Mouse (Mus musculus): ENCODE measurements around the gene Tex19.2.
"Not testable (repeated sequence)": the region's sequence is repeated elsewhere in the genome, so short reads cannot be mapped to it uniquely, and the experiment has no call there.

Gene Tex19.2

GRCm38 (mm10) chr11:121088997-121089396, 29.5 kb downstream of the Tex19.2 start:
- no peaks in the 10 kb centered on the region for H3K36me3 ChIP-seq (ENCODE audit: insufficient read depth, low read length)
- H3K4me1 ChIP-seq (replicated peaks; ENCODE audit: low read depth, low read length) = no peaks in the 10 kb centered on the region
- H3K9me3 ChIP-seq (ENCODE audit: low read length) = no peaks in the 10 kb centered on the region
- no peak overlapping the region for H3K4me3 ChIP-seq (replicated peaks; ENCODE audit: low read length)
- TF ChIP-seq POU5F1 (IDR thresholded peaks at IDR 0.05; ENCODE audit: borderline replicate concordance, low read length) = no peak
- TF ChIP-seq CTCF (conservative IDR thresholded peaks at IDR 0.05; ENCODE audit: low read length) = no peak
- no peak for TF ChIP-seq NANOG (IDR thresholded peaks at IDR 0.05; ENCODE audit: borderline replicate concordance, low read length)
- no peaks in the 10 kb centered on the region for H3K27me3 ChIP-seq (ENCODE audit: insufficient read depth, low read length)

DNA sequence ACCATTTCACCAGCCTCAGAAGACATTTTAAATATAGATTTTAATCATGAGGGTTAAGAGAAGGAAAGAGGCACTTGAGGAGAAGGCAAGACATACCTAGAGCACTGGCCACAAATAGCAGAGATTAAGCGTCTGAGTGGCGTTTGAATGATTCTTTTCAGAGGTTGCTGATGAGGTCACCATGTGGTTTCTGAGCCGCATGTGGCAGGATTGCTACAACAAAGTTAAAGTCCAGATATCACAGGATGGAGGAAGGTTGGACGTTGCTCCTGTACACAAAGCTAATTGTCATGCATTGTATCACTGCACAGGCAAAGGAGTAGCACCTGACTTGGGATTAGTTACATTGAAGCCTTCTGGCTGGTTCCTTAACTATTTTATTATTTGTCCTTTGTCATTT, 32.2 kb downstream of the Tex19.2 start:
- Histone ChIP-seq H3K27me3 (ENCODE audit: insufficient read depth, low read length) (no peaks in the 10 kb centered on the region), H3K4me3 (replicated peaks; ENCODE audit: low read length) (no peak overlapping the region)
- TF ChIP-seq NANOG (IDR thresholded peaks at IDR 0.05; ENCODE audit: borderline replicate concordance, low read length) = no peak
- TF ChIP-seq POU5F1 (IDR thresholded peaks at IDR 0.05; ENCODE audit: borderline replicate concordance, low read length) = no peak
- no peak for TF ChIP-seq CTCF (conservative IDR thresholded peaks at IDR 0.05; ENCODE audit: low read length)

DNA sequence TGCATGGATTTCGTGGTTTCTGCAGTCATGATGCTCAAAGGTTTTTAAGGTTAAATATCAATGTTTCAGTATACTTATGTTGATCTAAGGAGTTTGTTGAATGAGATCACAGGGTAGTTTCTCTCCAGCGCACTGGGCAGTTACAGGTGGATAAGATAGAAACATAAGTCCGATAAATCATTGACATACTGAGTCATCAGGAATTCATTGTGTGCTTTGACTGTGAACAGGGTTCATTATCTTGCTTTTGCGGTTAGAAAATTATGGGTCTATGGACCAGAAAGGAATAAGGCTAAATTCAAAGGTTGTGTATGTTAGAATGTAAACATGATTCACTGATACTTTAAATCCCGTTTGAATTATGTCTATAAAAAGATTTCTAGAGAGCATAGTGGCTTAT, 33.3 kb downstream of the Tex19.2 start:
- Histone ChIP-seq H3K4me1 (replicated peaks; ENCODE audit: low read depth, low read length) (no peaks in the 10 kb centered on the region), H3K27me3 (ENCODE audit: insufficient read depth, low read length) (no peaks in the 10 kb centered on the region), H3K9me3 (ENCODE audit: low read length) (no peaks in the 10 kb centered on the region), H3K4me3 (replicated peaks; ENCODE audit: low read length) (no peak overlapping the region), H3K36me3 (ENCODE audit: insufficient read depth, low read length) (no peaks in the 10 kb centered on the region)
- TF ChIP-seq POU5F1 (IDR thresholded peaks at IDR 0.05; ENCODE audit: borderline replicate concordance, low read length) (no peak), NANOG (IDR thresholded peaks at IDR 0.05; ENCODE audit: borderline replicate concordance, low read length) (no peak), CTCF (conservative IDR thresholded peaks at IDR 0.05; ENCODE audit: low read length) (no peak)

More for the DNA sequence above, 32.2 kb downstream of the Tex19.2 start:
- H3K36me3 ChIP-seq (ENCODE audit: insufficient read depth, low read length) = no peaks in the 10 kb centered on the region
- no peaks in the 10 kb centered on the region for H3K9me3 ChIP-seq (ENCODE audit: low read length)
- H3K4me1 ChIP-seq (replicated peaks; ENCODE audit: low read depth, low read length) = no peaks in the 10 kb centered on the region

GRCm38 (mm10) chr11:121082857-121083500, 35.5 kb downstream of the Tex19.2 start:
- Histone ChIP-seq H3K36me3 (ENCODE audit: insufficient read depth, low read length) (no peaks in the 10 kb centered on the region), H3K9me3 (ENCODE audit: low read length) (no peaks in the 10 kb centered on the region), H3K4me1 (replicated peaks; ENCODE audit: low read depth, low read length) (no peaks in the 10 kb centered on the region), H3K27me3 (ENCODE audit: insufficient read depth, low read length) (no peaks in the 10 kb centered on the region), H3K4me3 (replicated peaks; ENCODE audit: low read length) (no peak overlapping the region)
- TF ChIP-seq CTCF (conservative IDR thresholded peaks at IDR 0.05; ENCODE audit: low read length) (no peak), POU5F1 (IDR thresholded peaks at IDR 0.05; ENCODE audit: borderline replicate concordance, low read length) (no peak), NANOG (IDR thresholded peaks at IDR 0.05; ENCODE audit: borderline replicate concordance, low read length) (no peak)

GRCm38 (mm10) chr11:121082250-121082649, 36.2 kb downstream of the Tex19.2 start:
- TF ChIP-seq POU5F1 (IDR thresholded peaks at IDR 0.05; ENCODE audit: borderline replicate concordance, low read length) = no peak
- TF ChIP-seq NANOG (IDR thresholded peaks at IDR 0.05; ENCODE audit: borderline replicate concordance, low read length) = no peak
- TF ChIP-seq CTCF (conservative IDR thresholded peaks at IDR 0.05; ENCODE audit: low read length) = no peak
- Histone ChIP-seq H3K9me3 (ENCODE audit: low read length) (peaks cover 7% of the 10 kb centered on the region), H3K27me3 (ENCODE audit: insufficient read depth, low read length) (no peaks in the 10 kb centered on the region), H3K4me3 (replicated peaks; ENCODE audit: low read length) (no peak overlapping the region), H3K4me1 (replicated peaks; ENCODE audit: low read depth, low read length) (no peaks in the 10 kb centered on the region), H3K36me3 (ENCODE audit: insufficient read depth, low read length) (no peaks in the 10 kb centered on the region)

GRCm38 (mm10) chr11:121081120-121081519, 37.4 kb downstream of the Tex19.2 start, which contains the start of gene Sectm1a:
TSS of gene Sectm1a (minus strand) at chr11:121081220.
- Histone ChIP-seq H3K9me3 (ENCODE audit: low read length) (peaks cover 18% of the 10 kb centered on the region), H3K4me3 (replicated peaks; ENCODE audit: low read length) (no peak within 1 kb of the TSS), H3K36me3 (ENCODE audit: insufficient read depth, low read length) (no peaks in the 10 kb centered on the region), H3K4me1 (replicated peaks; ENCODE audit: low read depth, low read length) (no peaks in the 10 kb centered on the region), H3K27me3 (ENCODE audit: insufficient read depth, low read length) (no peaks in the 10 kb centered on the region)
- TF ChIP-seq POU5F1 (IDR thresholded peaks at IDR 0.05; ENCODE audit: borderline replicate concordance, low read length) (no peak), NANOG (IDR thresholded peaks at IDR 0.05; ENCODE audit: borderline replicate concordance, low read length) (no peak), CTCF (conservative IDR thresholded peaks at IDR 0.05; ENCODE audit: low read length) (no peak)

GRCm38 (mm10) chr11:121080330-121080729, 38.1 kb downstream of the Tex19.2 start:
- Histone ChIP-seq H3K4me1 (replicated peaks; ENCODE audit: low read depth, low read length) (no peaks in the 10 kb centered on the region), H3K27me3 (ENCODE audit: insufficient read depth, low read length) (no peaks in the 10 kb centered on the region), H3K9me3 (ENCODE audit: low read length) (peaks cover 26% of the 10 kb centered on the region), H3K36me3 (ENCODE audit: insufficient read depth, low read length) (no peaks in the 10 kb centered on the region), H3K4me3 (replicated peaks; ENCODE audit: low read length) (no peak overlapping the region)
- TF ChIP-seq NANOG (IDR thresholded peaks at IDR 0.05; ENCODE audit: borderline replicate concordance, low read length) = no peak
- no peak for TF ChIP-seq POU5F1 (IDR thresholded peaks at IDR 0.05; ENCODE audit: borderline replicate concordance, low read length)
- no peak for TF ChIP-seq CTCF (conservative IDR thresholded peaks at IDR 0.05; ENCODE audit: low read length)

DNA sequence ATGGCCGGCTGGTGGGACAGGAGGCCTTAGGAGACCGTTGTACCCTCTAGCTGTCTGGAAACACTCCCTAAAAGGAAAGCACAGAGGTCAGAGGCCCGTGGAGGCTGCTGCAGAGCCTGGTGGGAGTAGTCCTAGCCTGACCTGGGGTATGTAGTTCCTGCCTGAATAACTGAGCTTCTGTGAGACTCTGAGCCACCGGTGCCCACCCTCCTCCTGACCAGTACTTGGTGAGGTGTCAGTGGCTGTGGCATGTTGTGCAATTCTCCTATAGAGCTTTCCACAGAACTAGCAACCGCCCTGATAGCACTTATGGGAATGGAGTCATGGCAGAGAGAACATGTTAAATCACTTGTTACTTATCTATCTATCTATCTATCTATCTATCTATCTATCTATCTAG, 42.8 kb downstream of the Tex19.2 start:
- no peaks in the 10 kb centered on the region for H3K27me3 ChIP-seq (ENCODE audit: insufficient read depth, low read length)
- no peaks in the 10 kb centered on the region for H3K36me3 ChIP-seq (ENCODE audit: insufficient read depth, low read length)
- TF ChIP-seq CTCF (conservative IDR thresholded peaks at IDR 0.05; ENCODE audit: low read length) = no peak
- no peak for TF ChIP-seq NANOG (IDR thresholded peaks at IDR 0.05; ENCODE audit: borderline replicate concordance, low read length)
- no peak for TF ChIP-seq POU5F1 (IDR thresholded peaks at IDR 0.05; ENCODE audit: borderline replicate concordance, low read length)
- no peaks in the 10 kb centered on the region for H3K4me1 ChIP-seq (replicated peaks; ENCODE audit: low read depth, low read length)
- H3K9me3 ChIP-seq (ENCODE audit: low read length) = peaks cover 35% of the 10 kb centered on the region
- H3K4me3 ChIP-seq (replicated peaks; ENCODE audit: low read length) = no peak overlapping the region

- not testable (repeated sequence) for H3K4me3 ChIP-seq (replicated peaks; ENCODE audit: low read length); H3K36me3 ChIP-seq (ENCODE audit: insufficient read depth, low read length); H3K27me3 ChIP-seq (ENCODE audit: insufficient read depth, low read length); H3K4me1 ChIP-seq (replicated peaks; ENCODE audit: low read depth, low read length)
- peaks cover 31% of the 10 kb centered on the region for H3K9me3 ChIP-seq (ENCODE audit: low read length)
Observed at GRCm38 (mm10) chr11:121069662-121070061, 48.8 kb downstream of the Tex19.2 start.

All from E14TG2a.4 (cell line).